ENCODE assay signal across 21 mouse cellular contexts in the genomic region with DNA sequence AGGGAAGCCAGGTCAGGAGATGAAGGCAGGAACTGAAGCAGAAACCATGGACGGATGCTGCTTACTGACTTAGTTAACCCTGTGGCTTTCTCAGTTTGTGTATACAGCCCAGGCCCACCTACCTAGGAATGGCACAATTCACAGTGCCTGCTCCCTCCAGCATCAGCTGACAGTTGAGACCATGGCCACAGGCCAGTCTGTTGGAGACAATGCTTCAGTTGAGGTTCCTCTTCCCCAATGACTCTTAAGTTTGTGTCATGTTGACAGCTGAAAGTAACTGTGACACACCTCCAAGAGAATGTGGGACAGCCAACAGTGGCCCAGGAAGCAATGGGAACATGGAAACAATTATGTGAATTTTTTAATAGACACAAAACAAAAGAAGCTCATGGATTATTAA. TPM values are rescaled to one million over a fixed set of nuclear protein-coding genes. Genes with fewer than 3 reads are reported as not detected.
DNase-seq lines count a peak whose midpoint lies in the region; ATAC-seq and TF ChIP-seq lines count a peak whose summit lies in the region.
"Had no signal": no experiment of that assay in that cellular context is flagged by ENCODE, and none has a peak within 500 bp of the region (broad histone marks: within the 10 kb centered on the region; RNA-seq: fewer than 3 reads in every experiment).

No protein-coding gene starts in this region.

- WGBS in liver, adult 2 months: 60% methylated on average over 1 of the region's 1 CpGs
- WGBS in liver, postnatal 0 days (ENCODE audit: insufficient replicate concordance): 89% methylated on average over 1 of the region's 1 CpGs

- no peak overlapping the region for H3K4me3 ChIP-seq in liver, adult 2 months (ENCODE audit: insufficient read depth, low read depth, low read length)
- no peak overlapping the region for H3K4me3 ChIP-seq in liver, postnatal 0 days (ENCODE audit: low read depth, low read length)
- H3K4me3 ChIP-seq: embryonic facial prominence, embryonic 12.5 days; forebrain, embryonic 15.5 days; heart, adult 2 months; heart, embryonic 15.5 days; hindbrain, embryonic 15.5 days had no signal

- ATAC-seq in liver, postnatal 0 days: no peak
- ATAC-seq in granulocyte monocyte progenitor cell, adult 5-6 weeks (replicated peaks; ENCODE audit: poor library complexity, severe bottlenecking): peak; percentile 70
- ATAC-seq in monocyte, adult 5-6 weeks (replicated peaks; ENCODE audit: insufficient number of reproducible peaks, low FRiP score, low TSS enrichment, poor library complexity, severe bottlenecking): peak; percentile 79
- ATAC-seq: forebrain, embryonic 15.5 days had no signal

- H3K9ac ChIP-seq in liver, adult 2 months (ENCODE audit: low read depth, low read length): no peak overlapping the region
- no peak overlapping the region for H3K9ac ChIP-seq in liver, postnatal 0 days (replicated peaks)
- H3K9ac ChIP-seq: embryonic facial prominence, embryonic 12.5 days; forebrain, embryonic 15.5 days; heart, embryonic 15.5 days; hindbrain, embryonic 15.5 days had no signal

- H3K9me3 ChIP-seq in liver, postnatal 0 days (ENCODE audit: low read length): no peaks in the 10 kb centered on the region
- H3K9me3 ChIP-seq: embryonic facial prominence, embryonic 12.5 days; forebrain, embryonic 15.5 days; heart, embryonic 15.5 days; hindbrain, embryonic 15.5 days had no signal

- no peak overlapping the region for H3K27ac ChIP-seq in liver, adult 2 months (replicated peaks; ENCODE audit: insufficient read depth, low read depth, low read length)
- H3K27ac ChIP-seq in liver, postnatal 0 days (ENCODE audit: low read depth): no peak overlapping the region
- H3K27ac ChIP-seq: embryonic facial prominence, embryonic 12.5 days; forebrain, embryonic 15.5 days; heart, adult 2 months; heart, embryonic 15.5 days; hindbrain, embryonic 15.5 days had no signal

- intact Hi-C loops in left cerebral cortex, postnatal 10 days (cut with DNase I): no loop called here

- no peaks in the 10 kb centered on the region for H3K27me3 ChIP-seq in liver, adult 2 months (ENCODE audit: control insufficient read depth, insufficient read depth, low read length)
- no peaks in the 10 kb centered on the region for H3K27me3 ChIP-seq in liver, postnatal 0 days (ENCODE audit: insufficient read depth, low read length)
- H3K27me3 ChIP-seq: CH12.LX; embryonic facial prominence, embryonic 12.5 days; forebrain, embryonic 15.5 days; heart, embryonic 15.5 days; hindbrain, embryonic 15.5 days had no signal

- peaks cover 36% of the 10 kb centered on the region for H3K36me3 ChIP-seq in liver, adult 2 months (ENCODE audit: control insufficient read depth, insufficient read depth, low read length)
- peaks cover 40% of the 10 kb centered on the region for H3K36me3 ChIP-seq in liver, postnatal 0 days (replicated peaks; ENCODE audit: insufficient read depth, low read length)
- H3K36me3 ChIP-seq: embryonic facial prominence, embryonic 12.5 days; forebrain, embryonic 15.5 days; heart, embryonic 15.5 days; hindbrain, embryonic 15.5 days had no signal

- H3K4me2 ChIP-seq in liver, postnatal 0 days (ENCODE audit: low read depth, low read length): no peak overlapping the region
- H3K4me2 ChIP-seq: embryonic facial prominence, embryonic 12.5 days; forebrain, embryonic 15.5 days; heart, embryonic 11.5 days; heart, embryonic 15.5 days; hindbrain, embryonic 15.5 days had no signal

- TF ChIP-seq POLR2A in liver, adult 2 months (IDR thresholded peaks at IDR 0.05; ENCODE audit: extremely low read depth, insufficient read depth, low read length): no peak

- peaks cover 18% of the 10 kb centered on the region for H3K4me1 ChIP-seq in liver, adult 2 months (ENCODE audit: control insufficient read depth, insufficient read depth, low read length)
- peaks cover 34% of the 10 kb centered on the region for H3K4me1 ChIP-seq in liver, postnatal 0 days (ENCODE audit: insufficient read depth)
- H3K4me1 ChIP-seq: embryonic facial prominence, embryonic 12.5 days had no signal

- DNase-seq in liver, adult 2 months (ENCODE audit: extremely low read depth, low read depth, low spot score): peak; percentile 42
- DNase-seq in liver, postnatal 0 days: no peak
- DNase-seq in left cerebral cortex, postnatal 10 days (ENCODE audit: extremely low spot score in 1 of 2, low spot score in 2 of 2): no peak
- DNase-seq in urinary bladder, postnatal 10 days (ENCODE audit: low spot score): no peak
- no peak for DNase-seq in right cerebral cortex, adult 18-20 months
- DNase-seq: adrenal gland, adult 8-10 months; adrenal gland, postnatal 36 days; cerebellum, adult 11 months; cerebellum, adult 8-10 months; cerebellum, postnatal 14 days; gastrocnemius, postnatal 36 days; heart, adult 2 months; heart, postnatal 14 days had no signal

- TF ChIP-seq CTCF in liver, adult 2 months (IDR thresholded peaks at IDR 0.05; ENCODE audit: low read depth, low read length): no peak
- no peak for TF ChIP-seq CTCF in liver, postnatal 0 days (IDR thresholded peaks at IDR 0.05; ENCODE audit: low read depth)

- H3K79me2 ChIP-seq in liver, adult 2 months (ENCODE audit: control insufficient read depth, insufficient read depth, low read length): peaks cover 39% of the 10 kb centered on the region; the same call in 1 of the 2 replicates

- TF ChIP-seq EP300 in liver, postnatal 0 days (IDR thresholded peaks at IDR 0.05; ENCODE audit: low read depth): no peak

RNA-seq across cellular contexts. Expression of a gene that starts 22.5 kb away (rescaled TPM):
- total RNA-seq in liver, adult 2 months (2014; rRNA removed): 115 and 162 TPM in 2 replicates
- 61.4 and 133 TPM in 2 replicates for polyA plus RNA-seq in liver, adult 2 months (2012; rRNA removed)
- polyA plus RNA-seq in liver, postnatal 0 days (2015; fragmentation: Nextera tagmentation; extraction: Ambion mirVana): 175 and 212 TPM in 2 replicates
- 2.6 TPM in 1 of 2 replicates, not detected in the other for total RNA-seq in granulocyte monocyte progenitor cell, adult 5-6 weeks (2014; fragmentation: Nextera tagmentation)
- total RNA-seq in granulocyte monocyte progenitor cell, adult 5-6 weeks (2017): 10.9 and 11.0 TPM in 2 replicates
- 28.9 to 43.8 TPM (median 38.3 TPM) in 3 replicates for total RNA-seq in monocyte, adult 5-6 weeks (2017)
- total RNA-seq in left cerebral cortex, postnatal 10 days (2021): 100 to 1,000 TPM in 1 of 2 experiments, 10 to 100 TPM in 1; 98.2 to 100 TPM
